Mouse (Mus musculus) left cerebral cortex, postnatal 10 days (tissue): ENCODE measurements at regions not wholly inside any gene's neighbourhood (a gene's known extent, or its start where the extent isn't known, plus 50 kb on each side); places are given as distances from the start of the nearest gene placed in this dataset.

Experiments used
- DNase-seq, 2 experiments: peaks; one replicate each; pipeline ENCODE4 v3.0.0; 2021 to 2022; ENCODE audit warnings: low spot score in 2 of 2, mixed read lengths in 1 of 2; ENCODE audit errors: extremely low spot score in 1 of 2
- intact Hi-C: fragments of 180-260 bp; cut with DNase I; formaldehyde crosslinking; loops from one replicate; pipeline ENCODE4 v1.15.1; 2025

DNA sequence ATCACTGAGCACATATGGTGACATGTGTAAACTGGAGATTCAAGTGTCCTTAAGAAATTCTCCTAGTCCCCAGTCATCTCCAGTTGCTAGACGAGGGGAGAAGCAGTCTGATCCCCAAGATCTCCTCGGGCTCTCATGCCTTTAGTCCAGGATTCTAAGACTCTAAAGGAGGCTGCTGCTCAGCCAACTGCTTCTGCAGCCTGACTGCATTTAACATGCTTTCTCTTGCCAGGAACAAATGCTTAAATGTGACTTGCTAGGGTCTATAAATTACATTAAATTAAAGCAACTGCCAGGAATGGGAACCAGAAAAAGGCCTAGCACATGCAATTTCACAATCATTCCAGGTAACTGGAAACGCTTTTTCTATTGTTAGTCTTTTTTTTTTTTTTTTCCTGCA is 599.8 kb upstream of the Gcfc2 start:
- intact Hi-C loops, result no loop called here
- DNase-seq, result peak in 1 of 2 experiments; percentile 34

DNA sequence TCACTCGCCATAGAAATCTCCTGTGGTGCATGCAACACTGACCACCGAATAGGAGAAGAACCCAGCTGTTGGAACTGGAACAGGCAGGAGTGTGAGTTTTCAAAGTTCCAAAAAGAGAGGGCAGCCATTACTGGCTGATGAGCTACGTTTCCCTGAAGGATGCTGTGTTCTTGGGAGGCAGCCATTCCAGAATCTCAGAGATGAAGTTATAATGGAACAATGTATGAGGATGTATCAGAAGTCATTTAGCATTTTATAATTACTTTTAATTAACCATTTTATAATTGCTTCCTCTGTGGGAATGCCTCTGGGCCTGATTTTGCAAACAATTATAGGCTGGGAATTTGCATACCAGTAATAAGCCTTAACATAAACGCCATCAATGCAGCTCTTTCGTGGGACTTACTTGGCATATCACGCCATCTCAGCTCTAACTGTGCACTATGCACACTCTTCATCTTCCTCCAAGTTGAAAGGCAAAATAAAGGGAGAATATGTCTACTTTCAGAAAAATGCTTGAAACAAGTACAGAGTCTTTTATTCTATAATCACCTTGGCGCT is 559.4 kb upstream of the Gcfc2 start:
- intact Hi-C loops, result no loop called here
- no peak for DNase-seq

DNA sequence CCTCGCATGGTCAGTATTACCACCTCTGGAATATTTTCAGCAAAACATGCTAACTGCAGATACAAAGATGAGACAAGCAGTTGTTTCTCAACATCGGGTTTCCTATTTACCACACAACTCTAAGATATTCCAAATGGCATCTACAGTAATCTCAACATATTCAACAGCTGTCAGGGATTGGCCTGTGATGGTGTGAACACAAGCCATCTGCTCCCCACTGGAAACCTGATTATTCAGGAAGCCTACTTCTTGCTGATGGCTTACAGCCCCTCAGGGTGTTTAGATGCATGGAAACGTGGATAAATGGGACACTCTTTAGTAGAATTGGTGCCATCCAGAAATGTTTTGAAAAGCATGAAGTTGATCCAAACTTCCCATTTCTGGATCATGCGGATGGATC is 535.0 kb upstream of the Gcfc2 start:
- DNase-seq, result peak in 1 of 2 experiments; percentile 2
- intact Hi-C loops, result no loop called here

DNA sequence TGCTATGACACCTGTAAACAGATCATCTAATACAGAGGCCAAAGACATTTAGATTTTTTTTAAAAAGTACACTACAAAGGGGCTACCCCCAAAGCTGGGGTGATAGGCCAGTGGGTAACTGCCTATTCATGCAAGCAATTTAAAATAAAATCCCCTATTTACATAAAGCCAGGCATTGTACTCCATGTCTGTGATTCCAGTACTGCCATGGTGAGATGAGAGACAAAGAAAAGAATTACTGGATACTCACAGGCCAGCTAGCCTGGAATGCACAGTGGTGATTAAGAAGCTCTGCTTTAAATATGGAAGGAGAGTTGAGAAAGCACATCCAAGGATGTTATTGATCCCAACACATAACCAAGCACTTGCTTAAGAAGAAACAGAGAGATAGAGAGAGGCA is 520.3 kb upstream of the Gcfc2 start:
- DNase-seq, result no peak
- intact Hi-C loops, result no loop called here

DNA sequence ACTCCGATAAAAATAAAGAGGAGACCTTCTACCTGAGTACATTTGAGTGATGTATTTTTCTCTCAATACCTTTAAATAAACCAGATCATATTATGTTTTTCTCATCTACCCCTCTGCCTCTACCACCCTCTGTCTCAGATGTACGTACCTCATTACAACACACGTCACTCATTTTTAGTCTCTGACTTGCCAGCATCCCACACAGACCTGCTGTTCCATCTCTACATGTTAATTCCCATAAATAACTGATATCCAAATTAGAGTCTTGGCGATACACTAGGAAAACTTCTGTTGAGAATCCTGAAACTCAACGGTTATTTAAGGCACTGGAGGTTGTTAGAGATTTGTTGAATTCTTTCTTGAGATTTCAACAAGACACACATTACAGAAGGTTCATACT is 509.9 kb upstream of the Gcfc2 start:
- DNase-seq, result peak in 1 of 2 experiments; percentile 53
- intact Hi-C loops, result loop anchor here (10.0 kb wide), 2 partner anchors 321 to 549 kb away; no protein-coding TSS in a partner anchor

DNA sequence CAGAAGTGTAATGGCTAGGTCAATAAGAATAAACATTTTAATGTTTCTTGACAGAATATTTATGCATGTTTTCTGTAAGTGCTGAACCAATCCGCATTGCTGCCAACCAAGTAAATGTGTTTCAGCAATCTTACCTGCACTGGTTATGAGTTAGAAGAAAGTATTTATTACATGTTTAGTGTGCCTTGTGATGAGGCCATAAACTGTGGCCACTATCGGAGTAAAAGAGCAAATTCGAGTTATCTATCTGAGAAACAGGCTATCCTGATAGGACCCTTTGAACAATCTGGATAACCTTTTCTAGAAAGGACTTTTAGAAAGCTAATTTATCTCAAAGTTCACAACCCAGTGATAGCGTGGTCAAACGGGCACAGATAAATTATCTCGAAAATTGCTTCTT is 488.7 kb upstream of the Gcfc2 start:
- no peak for DNase-seq
- intact Hi-C loops, result loop anchor here (10.0 kb wide), 1 partner anchor 110 kb away; no protein-coding TSS in a partner anchor

DNA sequence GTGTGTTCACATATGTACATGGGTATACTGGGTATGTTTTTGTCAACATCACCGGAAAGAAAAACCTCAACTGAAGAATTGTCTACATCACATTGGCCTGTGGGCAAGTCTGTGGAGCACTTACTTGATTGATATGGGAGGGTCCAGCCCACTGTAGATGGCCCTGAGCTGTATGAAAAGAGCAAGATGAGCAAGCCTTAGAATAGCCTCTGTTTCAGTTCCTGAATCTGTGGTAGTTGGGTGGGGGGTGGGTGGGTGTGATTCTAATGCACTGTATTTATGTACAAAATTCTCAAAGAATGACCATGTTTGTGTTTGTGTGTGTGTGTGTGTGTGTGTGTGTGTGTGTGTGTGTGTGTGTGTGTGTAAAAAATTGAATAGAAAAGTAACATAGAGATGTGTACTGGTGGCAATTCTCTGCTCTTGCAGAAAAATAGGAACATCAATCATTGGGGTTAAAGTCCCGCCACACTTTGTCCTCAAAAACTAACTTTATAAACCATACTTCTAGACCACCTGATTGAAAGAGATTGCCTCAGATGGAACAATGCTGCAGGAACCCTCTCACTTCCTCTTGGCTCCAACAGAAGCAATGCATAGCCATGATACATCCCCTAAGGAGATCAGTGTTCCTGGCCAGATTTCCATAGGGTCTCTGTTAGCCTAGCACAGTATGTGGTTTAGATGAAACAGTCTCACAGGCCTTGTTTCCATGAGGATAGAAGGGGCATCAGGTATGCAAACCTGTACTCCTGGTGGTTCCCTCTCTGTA is 484.3 kb upstream of the Gcfc2 start:
- intact Hi-C loops, result loop anchor here (10.0 kb wide), 1 partner anchor 106 kb away; no protein-coding TSS in a partner anchor

DNA sequence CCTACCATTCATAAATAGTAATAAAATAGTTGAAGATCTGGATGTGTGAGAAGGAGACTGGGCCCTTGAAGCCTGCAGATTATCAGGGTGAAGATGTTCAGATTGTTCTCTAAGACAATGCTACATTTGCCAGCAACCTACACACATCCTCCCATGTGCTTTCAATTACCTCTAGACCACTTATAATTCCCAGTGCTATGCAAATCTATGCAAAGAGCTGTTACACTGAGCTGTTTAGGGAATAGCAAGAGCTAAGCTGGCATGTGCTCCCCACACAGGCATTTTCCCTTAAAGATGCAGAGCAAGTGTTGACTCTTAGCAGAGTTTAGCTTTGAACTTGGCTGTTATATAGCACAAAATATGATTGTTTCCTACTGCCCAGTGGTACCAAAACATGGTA is 482.1 kb upstream of the Gcfc2 start:
- no peak for DNase-seq

More for the DNA sequence above, 484.3 kb upstream of the Gcfc2 start:
- DNase-seq, result no peak

DNA sequence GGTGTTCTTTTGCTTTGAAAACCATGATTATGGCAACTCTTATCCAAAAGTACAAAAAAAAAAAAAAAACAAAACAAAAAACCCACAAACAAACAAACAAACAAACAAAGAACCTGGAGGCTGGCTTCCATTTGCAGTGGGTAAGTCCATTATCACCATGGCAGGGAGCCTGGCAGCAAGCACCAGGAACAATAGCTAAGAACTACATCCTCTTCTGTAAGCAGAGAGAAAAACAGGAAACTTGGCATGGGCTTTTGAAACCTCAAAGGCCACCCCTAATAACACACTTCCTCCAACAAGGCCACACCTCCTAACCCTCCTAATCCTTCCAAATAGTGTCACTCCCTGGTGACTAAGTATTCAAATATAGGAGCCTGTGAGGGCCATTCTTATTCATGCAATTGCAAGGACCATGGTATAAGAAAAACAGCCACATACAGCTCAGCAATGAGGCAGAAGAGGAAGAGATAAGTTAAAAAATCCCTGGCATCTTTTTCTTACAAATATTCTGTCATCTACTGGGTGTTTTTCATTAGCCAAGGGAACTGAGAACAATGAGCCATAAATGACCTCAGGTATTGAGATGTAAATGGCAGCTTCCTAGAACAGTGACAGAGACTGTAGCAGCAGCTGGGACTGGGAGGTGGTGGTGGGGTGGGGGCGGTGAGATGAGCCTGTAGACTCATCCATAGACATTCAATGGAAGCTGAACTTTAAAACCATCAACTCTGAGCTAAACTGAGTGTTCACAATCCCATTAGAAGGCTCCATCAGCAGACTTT is 477.3 kb upstream of the Gcfc2 start:
- DNase-seq, result no peak

More for the DNA sequence above, 482.1 kb upstream of the Gcfc2 start:
- intact Hi-C loops, result no loop called here

DNA sequence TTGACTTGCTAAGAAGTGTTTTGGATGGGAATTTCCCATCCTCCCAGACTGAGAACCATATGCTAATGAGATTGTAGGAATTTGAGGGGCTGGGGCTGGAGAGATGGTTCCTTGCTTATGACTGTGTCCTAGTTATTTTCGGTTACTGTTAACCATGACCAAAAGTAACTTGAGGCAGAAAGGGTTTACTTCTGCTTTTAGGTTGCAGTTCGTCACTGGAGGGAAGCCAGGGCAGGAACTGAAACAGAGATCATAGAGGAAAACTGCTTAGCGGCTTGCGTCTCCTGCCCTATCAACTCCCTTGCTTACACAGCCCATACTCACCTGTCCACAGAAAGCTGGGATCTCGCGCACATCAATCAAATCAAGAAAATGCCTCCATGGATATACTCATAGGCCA is 475.8 kb upstream of the Gcfc2 start:
- DNase-seq, result no peak
- intact Hi-C loops, result no loop called here

More for the DNA sequence above, 477.3 kb upstream of the Gcfc2 start:
- intact Hi-C loops, result no loop called here

DNA sequence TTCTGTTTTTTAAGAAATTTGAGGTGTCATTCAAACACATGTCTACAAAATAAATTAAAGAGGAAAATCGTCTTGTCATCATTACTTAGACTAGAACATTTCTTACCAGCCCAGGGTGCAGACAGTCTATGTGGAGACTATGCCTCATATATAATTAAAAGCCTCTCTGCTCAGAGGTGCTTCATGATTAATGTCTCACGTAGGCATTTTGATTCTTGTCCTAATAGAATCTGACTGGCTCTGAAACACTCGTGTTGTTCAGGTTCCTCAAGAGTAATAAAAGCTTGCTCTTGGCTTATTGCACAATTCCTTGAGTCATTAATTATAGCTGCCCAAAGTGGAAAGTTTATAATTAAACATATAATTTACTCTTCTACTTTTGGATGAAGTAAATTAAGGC is 475.1 kb upstream of the Gcfc2 start:
- intact Hi-C loops, result no loop called here
- no peak for DNase-seq

DNA sequence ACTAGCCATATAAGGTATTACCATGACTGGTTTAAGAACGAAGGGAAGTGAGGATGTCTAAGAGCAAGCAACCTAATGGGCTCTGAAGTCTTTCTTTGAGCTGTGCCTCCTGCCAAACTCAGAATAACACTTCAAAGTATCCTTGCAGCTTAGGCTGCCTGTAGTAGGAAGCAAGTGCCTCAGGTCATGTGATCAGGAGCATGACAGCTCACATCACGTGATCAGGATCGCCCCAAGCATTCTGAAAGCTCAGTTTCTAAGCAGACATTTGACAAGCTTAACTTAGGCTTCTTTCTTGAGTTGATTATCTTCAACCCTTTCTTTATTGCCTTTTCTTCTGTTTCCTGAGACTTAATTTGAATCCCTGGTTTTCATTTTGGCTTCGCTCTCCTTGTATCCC is 462.4 kb upstream of the Gcfc2 start:
- no peak for DNase-seq
- intact Hi-C loops, result no loop called here

DNA sequence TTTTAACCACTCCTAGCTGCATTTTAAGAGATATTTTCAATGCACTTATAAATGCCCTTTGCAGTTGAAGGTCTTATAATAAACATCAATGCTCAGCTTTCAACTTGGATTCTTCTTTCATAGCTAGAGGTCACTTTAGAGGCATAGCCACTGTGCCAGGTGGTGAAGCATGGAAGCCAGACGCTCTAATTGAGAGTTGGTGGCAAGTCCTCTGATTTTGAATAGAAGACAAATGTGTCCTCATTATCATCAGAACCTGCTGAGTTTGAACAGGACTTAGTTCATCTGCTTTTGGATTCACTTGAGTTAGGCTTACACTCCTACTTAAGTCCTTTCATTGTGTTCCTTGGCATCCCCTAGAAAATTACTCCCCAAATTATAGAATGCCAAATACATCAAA is 459.0 kb upstream of the Gcfc2 start:
- no peak for DNase-seq
- intact Hi-C loops, result no loop called here

DNA sequence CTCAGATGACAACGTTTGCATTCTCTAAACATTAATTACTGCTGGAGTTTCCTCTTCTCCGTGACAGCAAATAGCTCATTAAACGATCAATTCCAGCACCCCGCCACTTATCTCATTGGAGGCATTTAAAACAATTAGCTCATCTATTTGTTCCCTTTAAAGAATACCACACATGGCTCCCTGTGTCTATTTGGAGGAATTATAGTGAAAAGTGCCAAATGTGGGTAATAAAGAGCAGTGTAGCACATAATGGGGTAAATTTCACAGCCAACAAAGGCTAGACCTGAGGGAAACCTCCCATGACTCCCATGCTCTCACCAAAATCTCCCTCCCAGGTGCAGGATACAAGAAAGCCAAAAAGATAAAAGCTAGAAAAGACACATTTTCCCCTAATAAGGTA is 456.9 kb upstream of the Gcfc2 start:
- no peak for DNase-seq
- intact Hi-C loops, result no loop called here

DNA sequence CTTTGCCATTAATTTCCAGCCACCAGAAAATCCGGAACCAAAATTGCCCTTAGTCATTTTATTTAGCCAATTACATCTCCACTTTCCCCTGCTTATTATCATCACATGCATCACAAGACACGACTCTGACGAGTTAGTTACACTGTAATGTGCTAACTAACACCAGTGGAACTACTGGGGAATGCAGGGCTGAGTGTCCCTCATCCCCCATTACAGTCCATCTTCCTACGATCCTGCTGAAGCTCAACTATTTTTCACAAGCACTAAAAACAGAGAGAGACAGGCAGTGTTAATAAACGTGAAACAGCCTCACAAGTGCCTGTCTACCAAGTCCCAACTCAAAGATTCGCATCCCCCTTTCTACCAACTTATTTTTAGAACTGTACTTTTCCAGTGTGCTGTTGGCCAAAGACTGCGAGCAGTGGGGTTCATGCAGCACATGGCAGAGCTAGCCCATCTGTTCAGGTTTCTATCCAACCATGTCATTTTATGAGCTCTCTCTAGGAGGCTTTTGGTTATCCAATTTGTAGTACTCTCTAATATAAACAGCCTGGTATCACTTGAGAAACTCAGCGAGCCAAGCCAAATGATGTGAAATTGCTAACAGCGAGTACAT is 452.0 kb upstream of the Gcfc2 start:
- no peak for DNase-seq
- intact Hi-C loops, result no loop called here

DNA sequence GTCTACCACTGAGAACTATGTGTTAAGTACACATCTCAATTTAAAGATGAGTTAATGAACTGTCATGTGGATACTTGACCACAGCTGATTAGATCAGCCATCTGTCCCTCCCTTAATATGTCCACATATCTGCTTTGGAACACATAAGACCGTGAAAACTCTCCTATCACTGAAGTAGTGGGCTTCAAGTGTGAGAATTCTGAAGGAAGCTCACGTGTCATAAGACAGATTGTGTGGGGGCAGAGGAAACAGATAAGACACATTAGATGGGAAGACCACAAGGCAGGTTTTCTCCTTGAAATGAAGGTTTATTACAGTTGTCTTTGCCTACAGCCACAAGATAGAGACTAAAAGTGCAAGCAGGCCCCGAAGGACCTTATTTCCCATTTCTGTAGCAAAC is 451.0 kb upstream of the Gcfc2 start:
- intact Hi-C loops, result no loop called here

DNA sequence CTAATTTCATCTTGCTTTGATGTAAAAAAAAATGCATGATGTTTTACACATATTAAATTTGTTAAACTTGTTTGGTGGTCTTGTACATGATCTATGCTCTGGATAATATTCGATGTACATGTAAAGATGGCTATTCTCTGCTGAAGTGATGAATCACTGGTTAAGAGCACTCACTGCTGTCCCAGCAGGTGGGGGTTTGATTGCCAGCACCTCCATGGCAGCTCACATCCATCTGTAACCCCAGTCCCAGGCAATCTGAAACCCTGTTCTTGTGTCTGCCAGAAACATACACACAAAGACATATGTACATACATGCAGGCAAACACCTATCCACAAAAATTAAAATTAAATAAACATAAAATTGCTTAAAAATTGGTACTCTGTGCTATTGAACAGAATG is 448.7 kb upstream of the Gcfc2 start:
- intact Hi-C loops, result no loop called here
- DNase-seq, result no peak

More for the DNA sequence above, 451.0 kb upstream of the Gcfc2 start:
- DNase-seq, result no peak

DNA sequence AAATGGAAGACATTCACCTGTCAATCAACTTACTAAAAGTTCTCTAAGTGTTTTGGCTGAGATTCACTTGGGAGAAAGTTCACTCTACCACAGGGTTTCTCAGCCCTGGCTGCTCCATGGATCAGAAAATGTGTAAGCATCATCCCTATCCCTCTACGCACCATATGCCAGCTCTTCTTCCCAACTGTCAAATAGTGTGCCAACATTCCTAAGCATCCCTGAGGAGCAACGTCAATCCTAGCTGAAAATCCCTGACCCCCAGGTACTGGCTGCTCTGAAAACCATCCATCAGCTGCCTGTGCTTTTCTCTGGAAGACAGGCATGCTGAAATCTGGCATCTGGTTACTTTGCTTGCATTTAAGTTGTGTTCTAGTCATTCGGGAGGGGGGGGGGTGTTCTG is 436.5 kb upstream of the Gcfc2 start:
- intact Hi-C loops, result no loop called here
- DNase-seq, result no peak

DNA sequence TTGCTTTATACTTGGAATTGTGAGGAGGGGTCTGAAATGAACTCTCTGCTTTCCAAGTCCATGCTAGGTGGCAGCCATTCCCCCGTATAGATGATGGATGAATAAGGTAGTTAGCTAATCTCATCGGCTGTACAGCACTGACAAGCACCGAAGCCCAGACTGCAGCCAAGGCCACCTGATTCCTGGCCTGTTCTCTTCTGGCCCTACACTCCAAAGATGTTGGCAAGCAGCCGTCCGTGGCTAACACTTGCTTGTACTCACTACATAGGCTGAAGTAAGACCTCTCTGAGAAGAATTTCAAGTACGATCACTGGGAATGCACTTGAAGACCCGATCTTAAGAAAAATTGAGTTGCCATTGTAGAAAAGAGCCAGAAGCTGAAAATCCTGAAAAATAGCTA is 427.2 kb upstream of the Gcfc2 start:
- intact Hi-C loops, result no loop called here
- DNase-seq, result no peak
